Mouse (Mus musculus) brain, adult 2 months (tissue): ENCODE measurements around the gene Polr1e.
"Not testable (repeated sequence)": the region's sequence is repeated elsewhere in the genome, so short reads cannot be mapped to it uniquely, and the experiment has no call there.

Source experiments
- DNase-seq: peaks from one replicate; pipeline ENCODE4 v3.0.0; 2011; ENCODE audit warnings: low read depth, low spot score

The Polr1e gene

DNA sequence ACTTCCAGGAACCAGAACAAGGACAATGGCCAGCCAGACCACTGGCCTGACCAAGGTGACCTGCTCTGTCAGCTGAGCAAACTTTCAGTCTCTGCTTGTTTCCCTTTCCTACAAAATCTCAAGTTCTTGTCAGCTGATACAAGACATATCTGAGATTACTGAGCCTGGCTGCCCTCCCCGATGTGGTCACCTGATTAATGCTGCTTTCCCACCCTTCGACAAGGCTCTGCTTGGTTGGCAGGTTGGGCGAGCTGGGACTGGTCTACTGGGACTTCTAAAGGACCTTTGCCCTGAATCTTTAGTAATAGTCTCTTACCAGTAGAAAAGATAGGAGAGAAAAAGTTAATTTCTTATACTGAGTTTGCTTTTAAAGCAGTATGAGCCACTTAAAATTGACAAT lies 12.9 kb upstream of the Polr1e start:
- DNase-seq: no peak

DNA sequence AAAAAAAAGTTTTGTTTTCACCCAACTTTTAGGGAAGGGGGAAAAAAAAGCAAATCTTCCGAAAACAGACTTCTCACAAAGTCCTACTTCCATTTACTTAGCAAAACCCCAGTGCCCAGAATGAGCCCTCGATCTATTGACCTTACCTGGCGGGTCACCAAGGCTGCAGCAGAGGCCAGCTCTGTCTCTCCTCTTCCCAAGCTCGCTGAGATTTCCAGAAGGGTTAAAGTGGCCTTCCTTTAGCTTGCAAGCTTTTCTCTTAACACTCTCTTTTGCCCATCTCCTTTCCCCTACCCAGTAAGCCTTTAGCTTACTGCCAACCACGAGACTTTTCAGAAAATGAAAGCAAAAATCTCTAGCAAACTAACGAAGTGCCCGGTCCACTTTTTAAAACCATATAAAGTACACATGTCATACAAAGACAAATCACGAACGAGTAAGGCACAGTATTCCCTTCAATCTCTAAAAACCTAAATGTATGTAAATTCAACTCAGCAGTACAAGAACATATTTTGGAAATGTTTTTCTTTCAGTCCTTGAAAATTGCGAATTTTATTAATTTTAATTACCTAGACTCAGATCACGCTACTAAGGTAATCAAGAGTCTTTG lies 7.5 kb upstream of the Polr1e start:
- no peak for DNase-seq

DNA sequence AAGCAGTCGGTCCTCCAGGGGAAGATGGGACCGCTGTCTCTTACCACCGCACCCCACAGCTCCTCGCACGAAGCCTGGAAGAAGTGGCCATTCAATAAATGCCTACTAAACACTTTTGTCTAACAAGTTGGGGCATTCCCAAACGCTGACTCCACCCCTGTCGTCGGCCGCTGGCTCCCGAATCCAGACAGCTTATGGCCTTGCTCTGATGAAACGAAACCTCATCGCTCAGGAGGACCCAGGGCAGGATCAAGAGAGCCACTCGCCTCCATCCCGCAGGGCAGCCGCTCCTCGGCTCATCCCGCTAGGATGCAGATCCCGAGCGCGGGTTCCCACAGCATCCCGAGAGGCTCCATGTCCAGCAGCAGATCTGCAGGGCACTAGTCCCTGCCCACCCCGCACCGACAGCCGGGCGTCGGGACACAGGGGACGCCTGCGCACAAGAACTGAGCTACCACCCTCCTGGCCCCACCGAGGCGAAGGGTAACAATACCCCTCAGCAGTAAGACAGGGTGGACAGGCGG lies 6.7 kb upstream of the Polr1e start:
- DNase-seq: peak; percentile 73

DNA sequence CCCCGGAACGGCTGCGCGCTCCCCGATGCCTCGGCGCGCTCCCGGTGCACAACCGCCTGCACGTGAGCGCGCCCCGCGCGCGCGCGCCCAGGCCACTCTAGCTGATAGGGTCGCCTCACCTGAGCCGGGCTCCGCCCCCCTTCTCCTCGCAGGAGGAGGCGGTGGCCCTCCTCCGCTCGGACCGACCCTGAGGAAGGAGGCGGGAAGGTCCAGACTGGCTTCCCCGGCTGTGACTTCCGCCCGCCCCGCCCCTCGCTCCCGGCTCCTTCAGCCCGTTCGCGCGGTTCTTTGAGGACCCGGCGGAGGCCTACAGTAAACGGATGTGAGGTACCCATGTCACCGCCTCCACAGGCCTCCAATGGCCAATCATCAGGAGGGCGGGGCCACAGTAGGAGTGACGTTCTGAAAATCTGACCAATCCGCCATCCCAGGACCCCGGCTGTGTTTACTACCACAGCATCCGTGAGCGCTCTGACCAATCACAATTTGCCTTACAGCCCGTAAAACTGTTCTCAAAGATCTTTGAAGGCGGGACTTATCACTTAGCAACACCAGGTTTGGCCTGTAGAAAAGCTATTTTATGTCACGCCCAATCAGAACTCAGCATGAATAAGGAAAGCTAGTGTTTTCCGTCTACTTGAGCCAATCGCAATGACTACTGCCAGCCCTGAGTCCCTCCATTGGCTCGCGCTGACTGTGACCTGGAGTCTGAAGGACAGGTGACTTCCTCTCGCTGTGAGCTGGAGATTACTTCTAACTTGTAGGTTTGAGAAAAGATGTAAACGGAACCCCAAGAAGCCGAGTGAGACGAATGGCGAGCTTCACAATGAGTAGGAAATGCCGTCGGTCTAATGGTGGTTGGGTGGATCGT lies 6.0 kb upstream of the Polr1e start, which contains the start of gene Zbtb5:
Gene Zbtb5, minus strand, starts transcription at position 308 of the 871 bp plus-strand sequence.
- peak; percentile 100 for DNase-seq

DNA sequence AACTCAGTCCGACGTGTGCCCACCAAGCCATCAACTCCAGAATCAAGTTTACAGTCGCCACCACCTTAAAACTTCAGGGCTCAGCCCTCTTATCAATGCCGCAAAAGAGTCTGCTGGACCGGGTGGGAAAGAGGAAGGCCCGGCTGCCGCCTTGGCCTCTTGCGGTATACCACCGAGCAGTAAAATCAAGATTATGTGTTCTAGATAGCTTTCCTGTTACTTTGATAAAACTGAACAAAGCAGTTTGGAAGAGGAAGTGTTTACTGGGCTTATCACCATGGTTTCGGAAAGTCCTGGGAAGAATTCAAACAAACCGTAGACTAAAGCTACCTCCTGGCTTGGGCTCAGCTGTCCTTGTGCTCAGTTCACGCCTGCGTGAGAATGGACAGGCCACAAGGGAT lies 5.4 kb upstream of the Polr1e start:
- no peak for DNase-seq

DNA sequence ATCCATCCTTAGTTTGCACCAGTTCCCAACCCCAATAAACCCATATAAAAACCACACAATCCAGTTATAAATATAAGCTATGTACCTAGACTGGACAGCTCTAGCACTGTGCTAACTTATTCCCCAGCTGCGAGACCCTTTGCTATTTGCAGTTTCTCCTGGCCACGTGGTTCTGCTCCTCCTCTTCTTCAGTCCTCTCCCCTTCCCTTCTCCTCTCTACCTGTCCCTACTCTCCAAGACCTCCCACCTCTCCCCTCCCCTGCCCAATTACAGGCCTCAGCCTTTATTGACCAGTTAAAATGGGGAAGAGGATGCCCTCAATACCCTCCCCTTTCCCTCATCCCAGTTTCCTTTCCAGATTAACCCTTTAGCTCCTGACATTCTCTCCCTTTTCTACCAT lies 4.8 kb upstream of the Polr1e start:
- no peak for DNase-seq

DNA sequence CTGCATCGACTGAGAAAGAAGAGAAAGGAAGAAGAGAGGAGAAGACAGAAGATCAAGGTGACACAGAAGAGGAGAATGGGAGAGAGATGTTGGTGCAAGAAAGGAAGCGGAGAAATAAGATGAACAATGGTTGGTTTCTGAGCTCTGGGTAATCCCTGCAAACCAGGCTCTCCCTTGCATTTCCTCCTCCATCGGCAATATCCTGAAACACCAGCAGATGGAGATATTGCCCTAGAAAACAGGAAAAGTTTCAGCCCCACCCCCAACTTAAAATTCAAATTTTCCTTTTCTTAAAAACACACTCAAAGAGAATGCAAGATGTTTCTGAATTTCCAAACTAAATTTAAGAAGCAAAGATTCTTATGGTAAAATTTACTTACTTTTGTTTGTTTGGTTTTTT lies 2.8 kb upstream of the Polr1e start:
- peak; percentile 81 for DNase-seq

DNA sequence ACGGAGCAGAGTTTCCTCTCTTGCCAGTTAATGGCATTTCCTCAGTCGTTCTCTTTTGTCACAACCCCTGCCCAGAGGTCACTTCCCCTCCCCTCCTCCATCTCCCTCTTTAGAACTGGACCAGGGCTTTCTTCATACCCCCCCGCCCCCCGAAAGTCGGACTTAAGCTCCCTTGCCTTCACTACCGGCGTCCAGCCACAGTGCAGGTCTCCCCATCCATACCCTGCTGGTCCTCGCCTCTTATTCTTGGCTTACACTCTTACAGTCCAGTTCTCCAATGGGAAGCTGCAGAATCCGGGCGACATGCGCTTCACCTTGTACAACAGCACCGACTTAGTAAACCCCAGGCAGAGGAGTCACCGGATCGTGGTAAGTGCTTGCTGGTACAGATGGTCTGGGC lies 626 bp downstream of the Polr1e start:
- no peak for DNase-seq

DNA sequence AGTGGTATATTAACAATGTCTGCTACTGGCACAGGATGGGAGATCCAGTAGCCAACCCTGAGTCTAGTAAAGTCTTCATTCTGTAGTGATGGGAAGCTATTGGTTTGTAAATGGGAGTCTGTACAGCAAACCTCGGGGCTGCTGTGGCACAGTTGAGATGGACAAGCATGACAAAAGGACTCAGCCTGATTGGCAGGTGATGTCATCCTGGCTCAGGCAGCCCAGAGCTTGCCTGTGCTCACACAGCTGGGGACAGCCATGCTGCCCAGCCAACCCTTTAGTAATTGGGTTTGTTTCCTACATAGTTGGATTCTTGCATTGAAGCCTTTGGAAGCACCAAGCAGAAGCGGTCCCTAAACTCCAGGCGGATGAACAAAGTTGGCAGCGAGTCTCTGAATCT lies 8.1 kb downstream of the Polr1e start:
- no peak for DNase-seq

DNA sequence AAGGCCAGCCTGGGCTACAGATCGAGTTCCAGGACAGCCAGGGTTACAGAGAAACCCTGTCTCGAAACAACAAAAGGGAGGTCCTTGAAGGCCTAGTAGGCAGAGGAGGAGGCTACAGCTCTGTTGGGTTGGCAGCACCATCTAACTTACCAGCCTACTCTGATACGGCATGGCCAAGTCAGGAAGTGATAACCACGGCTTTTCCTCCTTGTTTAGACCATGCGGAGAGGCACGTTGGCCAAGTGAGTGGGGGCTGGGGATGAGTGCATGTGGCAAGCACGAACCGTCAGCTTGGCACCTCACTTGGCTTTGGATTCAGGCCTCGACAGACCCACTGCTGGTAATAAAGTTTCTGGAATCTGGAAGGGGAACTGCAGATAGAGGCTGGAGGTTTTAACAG lies 14.2 kb downstream of the Polr1e start:
- no peak for DNase-seq

DNA sequence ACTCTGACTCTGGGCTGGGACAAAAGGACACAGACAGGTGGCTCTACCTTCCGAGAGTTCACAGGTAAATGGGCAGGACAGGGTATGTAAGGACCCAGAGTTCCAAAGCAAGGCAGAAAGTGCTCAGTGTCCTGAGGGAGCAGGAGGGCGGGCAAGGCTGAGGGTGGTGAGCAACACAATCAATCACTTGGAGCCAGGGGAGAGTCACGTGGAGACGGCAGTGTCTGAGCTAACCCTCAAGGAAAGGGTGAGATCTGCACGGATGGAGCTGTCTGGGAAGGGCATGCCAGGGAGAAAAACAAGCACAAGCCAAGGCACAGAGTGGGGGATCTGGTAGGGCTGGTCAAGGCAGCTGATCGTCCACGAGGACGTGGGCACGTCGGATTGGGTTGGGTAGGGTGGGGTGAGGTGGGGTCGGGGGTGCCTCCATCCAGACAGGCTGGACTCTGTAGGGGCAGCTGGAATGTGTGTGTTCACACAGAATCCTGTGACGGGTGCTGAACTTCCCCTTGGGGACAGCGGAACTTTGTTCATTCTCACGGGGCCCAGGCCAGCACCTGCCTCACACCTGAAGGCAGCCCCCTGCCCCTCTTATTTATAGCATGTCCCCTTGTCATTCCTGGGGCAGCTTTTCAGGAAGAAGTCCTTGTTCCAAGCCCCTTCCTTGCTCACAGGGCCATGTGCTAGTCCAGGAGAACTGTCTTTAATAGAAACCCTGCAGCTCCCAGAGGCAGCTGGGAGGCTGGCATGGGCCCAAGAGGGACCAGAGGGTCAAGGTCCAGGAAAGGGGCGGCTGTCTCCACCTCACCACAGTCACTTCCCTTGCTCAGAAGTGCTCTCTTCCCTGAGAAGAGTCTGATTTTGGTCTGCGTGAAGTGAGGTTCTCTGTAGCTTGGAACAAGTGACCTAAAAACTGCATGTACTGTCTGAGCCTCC lies 16.6 kb downstream of the Polr1e start:
- no peak for DNase-seq

DNA sequence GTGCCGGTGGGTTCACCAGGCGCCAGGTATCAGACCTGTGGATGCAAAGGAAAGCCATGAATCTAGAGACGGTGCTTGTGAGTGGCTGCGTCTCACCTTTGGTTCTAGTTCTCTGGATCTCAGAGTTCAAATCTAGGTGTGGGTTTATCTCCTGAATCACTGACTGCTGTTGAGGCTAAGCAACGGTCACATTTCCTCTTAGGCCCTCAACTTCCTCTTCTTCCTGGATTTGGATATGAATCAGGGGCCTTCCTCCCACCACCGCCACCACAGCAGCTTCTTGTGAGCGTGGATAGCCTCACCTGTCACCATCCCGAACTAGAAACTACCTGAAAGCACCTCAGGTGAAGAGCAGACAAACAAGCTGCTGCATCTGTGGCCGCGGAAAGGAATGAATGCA lies 17.7 kb downstream of the Polr1e start:
- no peak for DNase-seq

DNA sequence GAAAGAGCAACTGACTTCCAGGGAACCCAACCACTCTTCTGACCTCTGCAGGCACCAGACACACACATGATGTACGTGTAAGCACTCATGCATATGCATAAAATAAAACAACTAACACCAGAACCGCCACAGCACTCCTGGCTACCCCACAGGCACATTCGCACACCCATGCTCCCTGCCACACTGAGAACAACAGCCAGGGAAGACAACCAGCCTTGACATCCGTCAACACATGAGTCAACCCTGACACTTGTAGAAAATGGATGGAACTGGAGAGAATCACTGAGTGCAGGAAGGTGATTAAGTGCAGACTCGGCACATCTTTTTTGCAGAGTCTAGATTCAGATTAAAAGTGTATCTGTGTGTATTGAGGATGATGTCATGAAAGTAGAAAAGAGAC lies 18.2 kb downstream of the Polr1e start:
- DNase-seq: no peak

DNA sequence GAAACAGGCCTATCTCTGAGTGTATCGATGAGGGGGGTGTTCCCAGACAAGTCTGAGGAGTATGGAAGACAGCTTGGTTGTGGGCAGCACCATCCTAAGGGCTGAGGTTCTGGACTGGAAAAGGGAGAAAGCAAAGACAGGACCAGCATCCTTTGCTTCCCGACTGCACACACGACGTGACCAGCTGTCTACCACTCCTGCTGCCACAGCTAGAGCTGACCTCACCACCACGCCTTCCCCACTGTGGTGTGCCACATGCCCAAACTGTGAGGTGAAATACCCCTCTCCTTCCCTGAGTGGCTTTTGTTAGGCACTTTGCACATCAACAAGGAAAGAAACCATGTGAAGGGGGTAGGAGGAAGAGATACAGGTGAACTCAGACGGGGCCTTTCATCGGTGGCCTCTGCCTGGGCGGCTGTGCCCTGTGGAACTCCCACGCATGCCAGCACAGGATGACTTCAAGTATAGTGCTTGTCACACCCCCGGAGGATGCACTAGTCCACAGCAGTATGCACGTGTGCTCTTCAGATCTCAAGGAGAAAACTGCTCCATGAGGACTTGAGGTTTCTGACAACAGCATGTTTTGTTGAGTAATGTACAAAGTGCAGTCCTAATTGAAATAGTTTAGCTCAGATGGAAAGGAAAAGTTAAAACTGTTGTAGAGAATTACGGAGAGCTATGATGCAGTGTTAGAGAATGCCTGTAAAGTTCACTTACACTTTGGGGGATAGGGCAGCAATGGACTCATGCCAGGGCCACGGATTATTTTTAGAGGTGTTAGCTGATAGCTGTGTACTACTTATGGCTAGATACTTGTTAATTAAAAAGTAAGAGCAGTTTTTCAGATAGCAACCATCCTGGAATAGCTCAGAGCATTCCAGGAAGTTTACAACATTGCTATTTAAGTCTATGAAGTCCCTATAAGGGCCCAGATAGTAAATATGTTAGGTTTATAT lies 19.4 kb downstream of the Polr1e start:
- DNase-seq: no peak

DNA sequence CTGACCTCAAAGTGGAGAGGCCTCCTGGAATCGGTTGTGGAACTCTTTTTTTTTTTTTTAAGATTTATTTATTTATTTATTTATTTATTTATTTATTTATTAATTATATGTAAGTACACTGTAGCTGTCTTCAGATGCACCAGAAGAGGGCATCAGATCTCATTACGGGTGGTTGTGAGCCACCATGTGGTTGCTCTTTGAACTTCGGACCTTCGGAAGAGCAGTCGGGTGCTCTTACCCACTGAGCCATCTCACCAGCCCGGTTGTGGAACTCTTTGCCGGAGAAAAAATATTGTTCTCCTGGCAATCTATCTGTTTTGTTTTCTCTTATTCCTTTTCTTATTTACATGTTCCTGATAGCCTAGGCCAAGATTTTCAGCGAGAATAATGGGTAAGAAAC lies 20.5 kb downstream of the Polr1e start:
- peak; percentile 27 for DNase-seq

DNA sequence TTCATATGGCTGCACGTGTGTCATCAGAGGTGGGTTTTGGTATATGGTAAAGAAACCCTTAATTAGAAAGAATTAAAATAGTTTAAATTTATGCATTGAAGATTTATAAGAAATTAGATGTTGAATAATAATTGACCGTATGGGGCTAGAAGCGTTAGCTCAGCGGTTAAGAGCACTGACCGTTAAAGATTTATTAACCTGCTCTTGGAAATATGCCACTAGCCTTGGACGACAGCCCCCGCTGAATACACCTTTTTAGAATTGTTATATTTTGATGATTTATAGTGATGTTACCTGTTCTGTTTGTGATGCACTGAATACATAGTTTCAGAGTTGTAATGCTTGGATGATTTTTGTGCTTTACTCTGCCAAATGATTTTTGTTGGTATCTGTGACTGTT lies 21.2 kb downstream of the Polr1e start:
- not testable (repeated sequence) for DNase-seq

DNA sequence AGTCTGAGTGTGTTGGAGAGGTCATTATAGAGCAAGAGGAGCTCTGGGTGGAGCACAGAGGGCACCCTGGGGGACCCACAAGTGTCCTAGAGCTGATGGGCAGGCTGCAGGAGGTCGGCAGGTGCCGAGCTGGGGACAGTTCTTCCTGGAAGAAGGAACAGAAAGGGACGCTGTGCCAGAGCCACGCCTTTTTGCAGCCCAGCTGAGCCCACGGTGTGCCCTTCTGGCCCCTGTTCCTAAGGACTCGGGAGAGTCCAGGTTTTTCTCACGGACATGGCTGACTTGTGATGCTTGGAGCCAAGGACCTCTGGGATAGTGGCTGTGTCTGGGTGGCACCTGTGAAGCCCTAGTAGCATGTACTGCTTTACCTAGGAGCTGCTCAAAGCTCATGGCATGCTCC lies 22.4 kb downstream of the Polr1e start:
- DNase-seq: no peak

DNA sequence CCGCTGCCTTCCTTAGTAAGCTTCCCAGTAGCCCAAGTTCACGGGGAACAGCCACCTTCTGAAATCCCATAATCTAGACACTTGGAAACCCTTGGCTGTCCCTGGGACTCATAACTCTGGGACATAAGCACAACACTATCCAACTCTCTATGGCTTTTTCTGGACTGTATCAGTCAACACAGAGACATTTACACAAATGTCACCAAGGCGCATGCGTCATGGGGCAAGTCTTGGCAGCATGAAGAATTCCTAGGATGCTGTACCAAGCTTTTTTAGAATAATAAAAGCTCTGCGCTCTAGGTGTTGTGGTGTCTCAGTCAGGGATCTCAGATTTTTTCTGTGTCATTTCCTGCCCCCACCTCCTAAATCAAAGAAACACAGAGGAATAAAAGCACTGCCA lies 28.3 kb downstream of the Polr1e start:
- peak; percentile 32 for DNase-seq

DNA sequence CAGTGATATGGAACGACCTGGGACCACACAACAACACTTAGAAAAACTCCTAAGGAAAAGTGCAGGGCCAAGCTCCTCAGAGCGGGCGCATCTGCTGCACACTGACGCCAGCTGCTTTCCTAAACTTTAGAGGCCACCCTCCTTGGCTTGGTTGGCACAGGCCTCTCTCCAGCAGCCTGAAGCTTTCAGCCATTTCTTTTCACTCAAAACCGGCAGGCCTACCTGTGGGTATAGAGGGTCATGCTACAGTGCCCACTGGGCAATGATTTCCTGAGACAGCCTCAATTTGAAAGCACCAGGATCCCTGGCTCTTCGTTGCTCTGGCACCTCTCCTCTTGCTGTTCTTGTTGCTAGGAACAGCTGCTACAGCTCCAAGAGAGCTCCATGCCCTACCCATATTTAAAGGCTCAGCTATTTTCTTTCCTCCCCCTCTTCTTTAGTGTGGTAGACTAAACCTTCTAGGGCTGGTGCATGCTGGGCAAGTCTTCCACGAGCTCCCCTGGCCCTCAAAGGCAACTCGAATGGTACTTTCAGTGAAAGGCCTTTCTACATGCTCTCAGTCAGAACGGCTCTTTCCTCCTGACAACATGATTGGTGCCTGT lies 29.0 kb downstream of the Polr1e start:
- DNase-seq: peak; percentile 67

DNA sequence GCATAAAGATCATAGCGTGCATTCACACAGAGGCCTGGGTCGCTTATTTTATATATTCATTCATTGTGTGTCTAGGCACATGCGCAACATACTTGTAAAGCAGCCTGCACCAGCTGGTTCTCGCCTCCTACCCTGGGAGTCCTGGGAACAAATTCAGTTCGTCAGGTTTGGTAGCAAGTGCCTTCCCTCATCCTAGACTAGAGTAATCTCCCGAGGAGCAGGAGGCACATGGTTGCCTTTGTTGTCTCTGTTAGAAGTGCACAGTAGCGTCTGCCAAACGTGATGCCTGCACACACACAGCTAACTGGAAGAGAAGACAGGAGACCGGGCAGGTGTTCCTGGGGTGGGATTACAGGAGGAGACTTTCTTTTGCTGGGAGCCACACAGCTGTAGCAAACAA lies 29.6 kb downstream of the Polr1e start:
- peak; percentile 76 for DNase-seq
